Comparison of ENCODE assay signal across 11 mouse cellular contexts in the genomic region with DNA sequence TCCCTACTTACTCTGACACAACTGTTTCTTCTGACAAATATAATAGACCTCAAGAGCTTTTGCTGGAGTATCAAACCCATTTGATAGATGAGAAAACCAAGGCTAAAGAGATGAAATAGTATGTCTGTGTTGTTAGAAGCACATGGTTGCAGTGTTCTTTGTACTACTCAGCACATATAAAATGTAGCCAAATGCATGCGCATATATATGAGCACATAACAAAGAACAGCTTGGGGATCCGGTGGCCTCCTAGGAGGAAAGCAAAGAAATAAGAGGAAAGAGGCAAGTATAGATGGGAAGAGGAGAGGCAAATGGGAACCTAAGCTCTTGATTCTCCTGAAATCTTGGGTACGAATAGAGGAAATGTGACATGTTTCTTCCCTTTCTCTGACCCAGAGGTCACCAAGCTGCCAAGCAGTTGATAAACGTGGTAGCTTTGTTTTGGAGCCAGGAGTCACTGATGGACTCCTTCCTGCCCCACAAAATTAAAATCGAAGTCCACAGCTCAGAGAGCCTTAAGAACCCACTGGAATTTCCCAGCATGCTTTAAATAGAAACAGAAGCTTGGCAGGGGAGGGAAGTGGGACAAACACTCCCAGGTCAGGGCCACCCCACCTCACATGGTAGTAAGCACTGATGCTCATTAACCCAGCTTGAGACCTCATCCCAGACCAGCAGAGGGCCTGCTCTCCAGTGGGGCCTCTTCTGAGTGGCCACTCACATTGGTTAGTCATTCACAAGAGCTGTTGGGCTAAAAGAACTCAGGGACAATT.
DNase-seq lines count a peak whose midpoint lies in the region; ATAC-seq and TF ChIP-seq lines count a peak whose summit lies in the region.
"Had no signal": no experiment of that assay in that cellular context is flagged by ENCODE, and none has a peak within 500 bp of the region (broad histone marks: within the 10 kb centered on the region; RNA-seq: fewer than 3 reads in every experiment).

No protein-coding gene starts in this region.

- H3K27me3 ChIP-seq in heart, embryonic 11.5 days (ENCODE audit: control insufficient read depth, insufficient read depth, low read length) = no peaks in the 10 kb centered on the region
- H3K27me3 ChIP-seq in kidney, adult 2 months (replicated peaks; ENCODE audit: control insufficient read depth, insufficient read depth, low read length) = no peaks in the 10 kb centered on the region
- H3K27me3 ChIP-seq: embryonic facial prominence, embryonic 12.5 days; heart, embryonic 15.5 days had no signal

- no peaks in the 10 kb centered on the region for H3K36me3 ChIP-seq in heart, embryonic 11.5 days (ENCODE audit: control insufficient read depth, insufficient read depth, low read length)
- no peaks in the 10 kb centered on the region for H3K36me3 ChIP-seq in kidney, adult 2 months (ENCODE audit: control insufficient read depth, insufficient read depth, low read length)
- H3K36me3 ChIP-seq: embryonic facial prominence, embryonic 12.5 days; heart, embryonic 15.5 days had no signal

- no peak overlapping the region for H3K9ac ChIP-seq in heart, embryonic 11.5 days (ENCODE audit: low read depth, low read length)
- H3K9ac ChIP-seq: embryonic facial prominence, embryonic 12.5 days; heart, embryonic 15.5 days had no signal

- no peak for ATAC-seq in heart, embryonic 11.5 days (replicated peaks; ENCODE audit: insufficient number of reproducible peaks, low FRiP score, low TSS enrichment)
- ATAC-seq in megakaryocyte, adult 5-6 weeks (ENCODE audit: poor library complexity, severe bottlenecking) = no peak
- ATAC-seq in erythroblast, adult 5-6 weeks (replicated peaks; ENCODE audit: low FRiP score, poor library complexity, severe bottlenecking) = no peak

- TF ChIP-seq CTCF in kidney, adult 2 months (conservative IDR thresholded peaks at IDR 0.05; ENCODE audit: insufficient read depth, insufficient read length, low read depth, low read length) = no peak; the same call in 1 of the 2 replicates

- 60% methylated on average over 5 of the region's 5 CpGs for WGBS in heart, embryonic 11.5 days (ENCODE audit: insufficient replicate concordance)
- 35% methylated on average over 5 of the region's 5 CpGs for WGBS in kidney, adult 2 months

- no peak overlapping the region for H3K4me2 ChIP-seq in heart, embryonic 11.5 days
- H3K4me2 ChIP-seq: embryonic facial prominence, embryonic 12.5 days; heart, embryonic 15.5 days had no signal

- H3K4me3 ChIP-seq in heart, embryonic 11.5 days (ENCODE audit: low read depth, low read length) = no peak overlapping the region
- H3K4me3 ChIP-seq in kidney, adult 2 months (ENCODE audit: insufficient read depth, low read depth, low read length) = no peak overlapping the region
- H3K4me3 ChIP-seq: embryonic facial prominence, embryonic 12.5 days; heart, embryonic 15.5 days had no signal

- DNase-seq in heart, adult 11 months = peak; percentile 91
- peak; percentile 13 for DNase-seq in ovary, adult 18-20 months (ENCODE audit: low spot score)
- no peak for DNase-seq in ovary, postnatal 14 days (ENCODE audit: low spot score)
- DNase-seq in kidney, adult 2 months = peak; percentile 82
- DNase-seq in right cerebral cortex, postnatal 14 days = no peak
- DNase-seq: right cerebral cortex, postnatal 4 days had no signal

- H3K4me1 ChIP-seq in heart, embryonic 11.5 days (ENCODE audit: control insufficient read depth, insufficient read depth, low read length) = peaks cover 3% of the 10 kb centered on the region; the same call in 1 of the 2 replicates
- H3K4me1 ChIP-seq in kidney, adult 2 months (ENCODE audit: control insufficient read depth, insufficient read depth, low read length) = no peaks in the 10 kb centered on the region; the same call in 1 of the 2 replicates
- H3K4me1 ChIP-seq: embryonic facial prominence, embryonic 12.5 days had no signal

- H3K27ac ChIP-seq in heart, embryonic 11.5 days (ENCODE audit: low read depth, low read length) = no peak overlapping the region
- H3K27ac ChIP-seq in kidney, adult 2 months (ENCODE audit: insufficient read depth, low read depth, low read length) = no peak overlapping the region
- H3K27ac ChIP-seq: embryonic facial prominence, embryonic 12.5 days; heart, embryonic 15.5 days had no signal

- TF ChIP-seq POLR2A in kidney, adult 2 months (IDR thresholded peaks at IDR 0.05; ENCODE audit: low read depth, low read length) = no peak

- H3K9me3 ChIP-seq in heart, embryonic 11.5 days (replicated peaks; ENCODE audit: control insufficient read depth, low read length) = no peaks in the 10 kb centered on the region
- H3K9me3 ChIP-seq: embryonic facial prominence, embryonic 12.5 days; heart, embryonic 15.5 days had no signal

Comparison
In these comparisons a context has a peak if more than half of its experiments do, and no peak if none do; other contexts are left out.
1. DNase-seq: peak in heart, adult 11 months (single experiment), ovary, adult 18-20 months (single experiment) and kidney, adult 2 months (single experiment); none in ovary, postnatal 14 days (single experiment) and right cerebral cortex, postnatal 14 days (single experiment).